Mouse (Mus musculus) right cerebral cortex, adult 18-20 months (tissue): ENCODE data around the gene Srcap.
"Not testable (repeated sequence)": the region's sequence is repeated elsewhere in the genome, so short reads cannot be mapped to it uniquely, and the experiment has no call there.

Source experiments
- DNase-seq: peaks from one replicate; pipeline ENCODE4 v3.0.0; 2022; ENCODE audit warnings: mixed read lengths

Srcap gene

GRCm38 (mm10) chr7:127511808-127512230 lies at the start of gene Srcap:
Gene Srcap, plus strand, starts transcription at chr7:127511983.
- peak; percentile 96 for DNase-seq

- DNase-seq = no peak
These were observed 46.6 kb upstream of the Srcap start for GRCm38 (mm10) chr7:127465191-127465590.

GRCm38 (mm10) chr7:127465670-127466069 lies 46.1 kb upstream of the Srcap start:
- DNase-seq = not testable (repeated sequence)

GRCm38 (mm10) chr7:127466606-127467005 lies 45.2 kb upstream of the Srcap start:
- DNase-seq = no peak

- no peak for DNase-seq
These were observed 41.6 kb upstream of the Srcap start for GRCm38 (mm10) chr7:127470011-127470715.

GRCm38 (mm10) chr7:127470743-127471645 lies 40.8 kb upstream of the Srcap start:
- DNase-seq = peak; percentile 97

GRCm38 (mm10) chr7:127471646-127472010 lies 40.2 kb upstream of the Srcap start:
- no peak for DNase-seq

GRCm38 (mm10) chr7:127472060-127472459 lies 39.7 kb upstream of the Srcap start:
- DNase-seq = no peak

GRCm38 (mm10) chr7:127473705-127474104 lies 38.1 kb upstream of the Srcap start:
- no peak for DNase-seq

- DNase-seq = no peak
These were observed 37.3 kb upstream of the Srcap start for GRCm38 (mm10) chr7:127474378-127475070.

GRCm38 (mm10) chr7:127475186-127475740 lies 36.5 kb upstream of the Srcap start:
- no peak for DNase-seq

- no peak for DNase-seq
These were observed 35.4 kb upstream of the Srcap start for GRCm38 (mm10) chr7:127476336-127476735.

GRCm38 (mm10) chr7:127476855-127477254 lies 34.9 kb upstream of the Srcap start:
- DNase-seq = no peak

- DNase-seq = peak; percentile 100
These were observed 33.8 kb upstream of the Srcap start for GRCm38 (mm10) chr7:127477687-127478634.

GRCm38 (mm10) chr7:127478635-127479317 lies 33.0 kb upstream of the Srcap start, which contains the start of gene Fbrs:
Gene Fbrs, plus strand, starts transcription at chr7:127479199.
- peak; percentile 93 for DNase-seq

- no peak for DNase-seq
These were observed 32.2 kb upstream of the Srcap start for GRCm38 (mm10) chr7:127479318-127480225.

GRCm38 (mm10) chr7:127480321-127480720 lies 31.5 kb upstream of the Srcap start:
- no peak for DNase-seq

GRCm38 (mm10) chr7:127485416-127485815 lies 26.4 kb upstream of the Srcap start:
- DNase-seq = no peak

- DNase-seq = not testable (repeated sequence)
These were observed 23.4 kb upstream of the Srcap start for GRCm38 (mm10) chr7:127488364-127488763.

- no peak for DNase-seq
These were observed 21.8 kb upstream of the Srcap start for GRCm38 (mm10) chr7:127489982-127490381.
